Mouse (Mus musculus): ENCODE data around the gene Zbtb44. TPM values are rescaled to one million over a fixed set of nuclear protein-coding genes. Genes with fewer than 3 reads are reported as not detected.

Gene Zbtb44
- total and polyA plus RNA-seq, 3 experiments, result 9.8 to 15.1 TPM; not detected in 1

- H3K9ac ChIP-seq (ENCODE audit: control insufficient read depth, low read depth, low read length, poor library complexity, severe bottlenecking), result no peak overlapping the region
- H3K36me3 ChIP-seq (ENCODE audit: control insufficient read depth in 1 of 2, insufficient read depth in 2 of 2, low read length in 2 of 2), result no peaks in the 10 kb centered on the region
- TF ChIP-seq MYC (IDR thresholded peaks at IDR 0.05; ENCODE audit: low read depth, low read length), result no peak
- no peak for TF ChIP-seq RCOR1 (IDR thresholded peaks at IDR 0.05; ENCODE audit: low read depth, low read length)
- TF ChIP-seq SIN3A (IDR thresholded peaks at IDR 0.05; ENCODE audit: low read length), result no peak
- no peak for TF ChIP-seq ZMIZ1 (IDR thresholded peaks at IDR 0.05; ENCODE audit: low read depth, low read length)
- no peak for TF ChIP-seq TBP (IDR thresholded peaks at IDR 0.05; ENCODE audit: low read depth, low read length)
- TF ChIP-seq SMC3 (IDR thresholded peaks at IDR 0.05; ENCODE audit: low read depth, low read length), result no peak
- no peak for TF ChIP-seq MEF2A (IDR thresholded peaks at IDR 0.05; ENCODE audit: extremely low read depth, insufficient replicate concordance, low read depth, low read length, poor library complexity, severe bottlenecking)
- TF ChIP-seq GATA1 (IDR thresholded peaks at IDR 0.05; ENCODE audit: low read depth, low read length), result no peak
- no peak for TF ChIP-seq ZKSCAN1 (IDR thresholded peaks at IDR 0.05; ENCODE audit: low read depth, low read length)
- TF ChIP-seq MAZ (IDR thresholded peaks at IDR 0.05; ENCODE audit: low read depth, low read length), result no peak
- no peaks in the 10 kb centered on the region for H3K27me3 ChIP-seq (ENCODE audit: control insufficient read depth in 1 of 2, insufficient read depth in 2 of 2, low read length in 2 of 2)
- H3K9me3 ChIP-seq (replicated peaks; ENCODE audit: insufficient read depth, low read length), result no peaks in the 10 kb centered on the region
- no peak overlapping the region for H3K4me3 ChIP-seq (ENCODE audit: control insufficient read depth in 1 of 2, insufficient read depth in 1 of 2, low read depth in 2 of 2, low read length in 2 of 2)
- no peak for DNase-seq (ENCODE audit: low read depth, low spot score)
- no peak overlapping the region for H3K27ac ChIP-seq (ENCODE audit: control insufficient read depth, low read depth, low read length)
- no peaks in the 10 kb centered on the region for H3K4me1 ChIP-seq (ENCODE audit: control insufficient read depth in 1 of 2, insufficient read depth in 2 of 2, low read length in 2 of 2)
- H3K79me2 ChIP-seq (ENCODE audit: control insufficient read depth, insufficient read depth, low read length, poor library complexity), result no peaks in the 10 kb centered on the region
Observed at GRCm38 (mm10) chr9:31087466-31087865, 57.0 kb downstream of the Zbtb44 start.

- Histone ChIP-seq H3K4me3 (ENCODE audit: control insufficient read depth in 1 of 2, insufficient read depth in 1 of 2, low read depth in 2 of 2, low read length in 2 of 2) (no peak overlapping the region), H3K4me1 (ENCODE audit: control insufficient read depth in 1 of 2, insufficient read depth in 2 of 2, low read length in 2 of 2) (no peaks in the 10 kb centered on the region), H3K27ac (ENCODE audit: control insufficient read depth, low read depth, low read length) (no peak overlapping the region), H3K36me3 (ENCODE audit: control insufficient read depth in 1 of 2, insufficient read depth in 2 of 2, low read length in 2 of 2) (no peaks in the 10 kb centered on the region), H3K27me3 (ENCODE audit: control insufficient read depth in 1 of 2, insufficient read depth in 2 of 2, low read length in 2 of 2) (no peaks in the 10 kb centered on the region), H3K79me2 (ENCODE audit: control insufficient read depth, insufficient read depth, low read length, poor library complexity) (no peaks in the 10 kb centered on the region), H3K9me3 (replicated peaks; ENCODE audit: insufficient read depth, low read length) (no peaks in the 10 kb centered on the region), H3K9ac (ENCODE audit: control insufficient read depth, low read depth, low read length, poor library complexity, severe bottlenecking) (no peak overlapping the region)
- TF ChIP-seq MXI1 (IDR thresholded peaks at IDR 0.05; ENCODE audit: low read depth, low read length) (no peak), TCF12 (IDR thresholded peaks at IDR 0.05; ENCODE audit: low read depth, low read length) (no peak), SMC3 (IDR thresholded peaks at IDR 0.05; ENCODE audit: low read depth, low read length) (no peak), MYC (IDR thresholded peaks at IDR 0.05; ENCODE audit: low read depth, low read length) (no peak), CTCF (IDR thresholded peaks at IDR 0.05 in 2 of 3, conservative IDR thresholded peaks at IDR 0.05 in 1 of 3; ENCODE audit: control insufficient read depth in 1 of 3, insufficient read depth in 1 of 3, low read depth in 2 of 3, low read length in 3 of 3, poor library complexity in 1 of 3, severe bottlenecking in 1 of 3) (no peak), NELFE (IDR thresholded peaks at IDR 0.05; ENCODE audit: low read depth, low read length) (no peak), RCOR1 (IDR thresholded peaks at IDR 0.05; ENCODE audit: low read depth, low read length) (no peak)
- no peak for DNase-seq (ENCODE audit: low read depth, low spot score)
Observed at GRCm38 (mm10) chr9:31088116-31088515, 57.7 kb downstream of the Zbtb44 start.

- Histone ChIP-seq H3K27ac (ENCODE audit: control insufficient read depth, low read depth, low read length) (no peak overlapping the region), H3K36me3 (ENCODE audit: control insufficient read depth in 1 of 2, insufficient read depth in 2 of 2, low read length in 2 of 2) (no peaks in the 10 kb centered on the region), H3K4me1 (ENCODE audit: control insufficient read depth in 1 of 2, insufficient read depth in 2 of 2, low read length in 2 of 2) (no peaks in the 10 kb centered on the region), H3K4me3 (ENCODE audit: control insufficient read depth in 1 of 2, insufficient read depth in 1 of 2, low read depth in 2 of 2, low read length in 2 of 2) (no peak overlapping the region), H3K9ac (ENCODE audit: control insufficient read depth, low read depth, low read length, poor library complexity, severe bottlenecking) (no peak overlapping the region), H3K79me2 (ENCODE audit: control insufficient read depth, insufficient read depth, low read length, poor library complexity) (no peaks in the 10 kb centered on the region), H3K27me3 (ENCODE audit: control insufficient read depth in 1 of 2, insufficient read depth in 2 of 2, low read length in 2 of 2) (no peaks in the 10 kb centered on the region), H3K9me3 (replicated peaks; ENCODE audit: insufficient read depth, low read length) (no peaks in the 10 kb centered on the region)
- TF ChIP-seq SMC3 (IDR thresholded peaks at IDR 0.05; ENCODE audit: low read depth, low read length) (no peak), BHLHE40 (IDR thresholded peaks at IDR 0.05; ENCODE audit: borderline replicate concordance, low read depth, low read length) (no peak), MYB (IDR thresholded peaks at IDR 0.05; ENCODE audit: low read depth, low read length) (no peak), KAT2A (conservative IDR thresholded peaks at IDR 0.05; ENCODE audit: low read depth, low read length) (no peak), UBTF (IDR thresholded peaks at IDR 0.05; ENCODE audit: borderline replicate concordance, insufficient read depth, low read depth, low read length) (no peak), JUND (IDR thresholded peaks at IDR 0.05; ENCODE audit: low read depth, low read length) (no peak), ZNF384 (IDR thresholded peaks at IDR 0.05; ENCODE audit: low read depth, low read length) (no peak), MEF2A (IDR thresholded peaks at IDR 0.05; ENCODE audit: extremely low read depth, insufficient replicate concordance, low read depth, low read length, poor library complexity, severe bottlenecking) (no peak), USF1 (IDR thresholded peaks at IDR 0.05; ENCODE audit: low read depth, low read length) (no peak), HCFC1 (IDR thresholded peaks at IDR 0.05; ENCODE audit: low read depth, low read length) (no peak), E2F4 (IDR thresholded peaks at IDR 0.05; ENCODE audit: borderline replicate concordance, low read depth, low read length) (no peak), TBP (IDR thresholded peaks at IDR 0.05; ENCODE audit: low read depth, low read length) (no peak), EP300 (IDR thresholded peaks at IDR 0.05; ENCODE audit: low read depth in 1 of 2, low read length in 2 of 2) (no peak), RAD21 (IDR thresholded peaks at IDR 0.05; ENCODE audit: low read depth, low read length) (no peak), MAX (IDR thresholded peaks at IDR 0.05; ENCODE audit: low read length) (no peak)
- no peak for DNase-seq (ENCODE audit: low read depth, low spot score)
Observed at GRCm38 (mm10) chr9:31088883-31089282, 58.4 kb downstream of the Zbtb44 start.
